Mouse (Mus musculus) Patski (cell line): ENCODE measurements around the gene Avl9. TPM values are rescaled to one million over a fixed set of nuclear protein-coding genes. Genes with fewer than 3 reads are reported as not detected.

Source experiments
- ATAC-seq: fragments of 100-300 bp; one replicate; pipeline ENCODE4 v1.8.0; 2021
- CTCF ChIA-PET: fragments of 350-600 bp; sonication (Branson Sonifier 250); formaldehyde crosslinking; loops from one replicate; lab custom pipeline; 2022; ENCODE audit warnings: inconsistent platforms; lab: Charles Lee
- POLR2A ChIA-PET: fragments of 350-600 bp; sonication (Branson Sonifier 250); formaldehyde crosslinking; loops from one replicate; lab custom pipeline; 2022; ENCODE audit warnings: antibody characterized with exemption, inconsistent platforms; lab: Charles Lee
- DNase-seq: peaks from one replicate; pipeline ENCODE4 v3.0.0-alpha.2; 2011; ENCODE audit warnings: low read depth, low spot score
- H3K27me3 ChIP-seq: fragments of 371-371 bp; one replicate; pipeline ENCODE4 v1.5.1; 2021
- CTCF ChIP-seq: fragments of 100-300 bp; IDR thresholded peaks from one replicate; pipeline ENCODE4 v1.5.1; 2021
- in situ Hi-C: fragments of 300-500 bp; cut with MboI; formaldehyde crosslinking; loops from 3 replicates; pipeline ENCODE4 v1.11.1; 2018; ENCODE audit warnings: low pct_unique_long_range_greater_than_20kb, mixed read lengths
- polyA plus RNA-seq: library from polyadenylated mRNA; unstranded; gene quantifications from one replicate; pipeline ENCODE4 v1.2.3, GENCODE M21; 2021

Gene Avl9
- polyA plus RNA-seq, 1 experiment from 2014 or later = 21.1 TPM

GRCm38 (mm10) chr6:56808656-56809055 is 94.0 kb downstream of the Avl9 start:
- DNase-seq (no peak), ATAC-seq (peak; percentile 61)
- TF ChIP-seq CTCF = peak; percentile 78
- CTCF ChIA-PET = interaction anchor here (0.7 to 2.8 kb wide), 9 partner anchors 10 to 764 kb away, joined by 3 to 27 read pairs (median 3); no protein-coding TSS in a partner anchor
- in situ Hi-C loops = loop anchor here (5.0 to 25.0 kb wide), 3 partner anchors 736 to 1704 kb away; no protein-coding TSS in a partner anchor
- POLR2A ChIA-PET = no interaction called here
- peaks cover 7% of the 10 kb centered on the region for H3K27me3 ChIP-seq

Other genes with a start within 250 kb of the Avl9 start
- not detected for gene Pde1c, start 145.8 kb upstream of the Avl9 start, polyA plus RNA-seq
- 43.5 TPM for gene Lsm5, start 10.2 kb upstream of the Avl9 start, polyA plus RNA-seq
- 27.7 TPM for gene Kbtbd2, start 82.9 kb downstream of the Avl9 start, polyA plus RNA-seq
- gene Fkbp9, start 117.2 kb downstream of the Avl9 start, polyA plus RNA-seq = 169 TPM
- gene Nt5c3, start 209.0 kb downstream of the Avl9 start, polyA plus RNA-seq = 37.3 TPM
- 0.10 TPM for gene Vmn1r4, start 209.1 kb downstream of the Avl9 start, polyA plus RNA-seq